Mouse (Mus musculus): ENCODE results near the gene Chpf.

GRCm38 (mm10) chr1:75457710-75458024 is 21.4 kb downstream of the Chpf start:
- no peak for TF ChIP-seq CTCF (IDR thresholded peaks at IDR 0.05; ENCODE audit: low read depth, low read length)
- TF ChIP-seq POLR2A (IDR thresholded peaks at IDR 0.05; ENCODE audit: insufficient read depth, low read length), result no peak
- TF ChIP-seq EP300 (IDR thresholded peaks at IDR 0.05; ENCODE audit: insufficient read depth, low read depth, low read length), result no peak

Data from ES-Bruce4 (cell line).